Mouse (Mus musculus) MEL (cell line): ENCODE data around the gene Glrx3. TPM values are rescaled to one million over a fixed set of nuclear protein-coding genes. Genes with fewer than 3 reads are reported as not detected.

Source experiments
- DNase-seq: peaks from one replicate; pipeline ENCODE4 v3.0.0; 2011; ENCODE audit warnings: low read depth, low spot score
- H3K27ac ChIP-seq: 2 replicates; pipeline ENCODE4 v1.5.1; 2012; ENCODE audit warnings: low read depth, mild to moderate bottlenecking, control low read depth, low read length, moderate library complexity; ENCODE audit not compliant: control insufficient read depth
- H3K27me3 ChIP-seq, 2 experiments: fragments of 150-350 bp in 1 of 2; sonication (generic) in 1 of 2; 2 replicates each; pipeline ENCODE4 v1.6.1; 2012; ENCODE audit warnings: low read length in 2 of 2, mild to moderate bottlenecking in 2 of 2, improper control_type of control experiment in 1 of 2, moderate library complexity in 1 of 2; ENCODE audit not compliant: insufficient read depth in 2 of 2, control insufficient read depth in 1 of 2
- H3K36me3 ChIP-seq, 2 experiments: 2 replicates each; pipeline ENCODE4 v1.6.1; 2012 to 2014; ENCODE audit warnings: low read length in 2 of 2, improper control_type of control experiment in 1 of 2, inconsistent platforms in 1 of 2, mild to moderate bottlenecking in 1 of 2; ENCODE audit not compliant: insufficient read depth in 2 of 2, control insufficient read depth in 1 of 2
- H3K4me1 ChIP-seq, 2 experiments: fragments of 150-350 bp in 1 of 2; sonication (generic) in 1 of 2; 2 replicates each; pipeline ENCODE4 v1.6.1; 2012; ENCODE audit warnings: low read length in 2 of 2, improper control_type of control experiment in 1 of 2, mild to moderate bottlenecking in 1 of 2; ENCODE audit not compliant: insufficient read depth in 2 of 2, control insufficient read depth in 1 of 2
- H3K4me3 ChIP-seq, 2 experiments: fragments of 150-350 bp in 1 of 2; sonication (generic) in 1 of 2; 2 replicates each; pipeline ENCODE4 v1.5.1; 2012; ENCODE audit warnings: low read depth in 2 of 2, low read length in 2 of 2, mild to moderate bottlenecking in 2 of 2, moderate library complexity in 2 of 2, control low read depth in 1 of 2, improper control_type of control experiment in 1 of 2; ENCODE audit not compliant: control insufficient read depth in 1 of 2, insufficient read depth in 1 of 2
- H3K79me2 ChIP-seq: 2 replicates; pipeline ENCODE4 v1.6.1; 2012; ENCODE audit warnings: mild to moderate bottlenecking, low read length, moderate library complexity; ENCODE audit not compliant: control insufficient read depth, poor library complexity, insufficient read depth
- H3K9ac ChIP-seq: 2 replicates; pipeline ENCODE4 v1.6.1; 2012; ENCODE audit warnings: low read depth, mild to moderate bottlenecking, control low read depth, low read length, moderate library complexity; ENCODE audit not compliant: control insufficient read depth, poor library complexity, severe bottlenecking
- H3K9me3 ChIP-seq: fragments of 150-350 bp; sonication (generic); replicated peaks from 2 replicates; pipeline ENCODE4 v1.6.1; 2012; ENCODE audit warnings: mild to moderate bottlenecking, low read length, improper control_type of control experiment, moderate library complexity; ENCODE audit not compliant: insufficient read depth
- BHLHE40 ChIP-seq: IDR thresholded peaks from 2 replicates; pipeline ENCODE4 v1.6.1; 2012; ENCODE audit warnings: low read depth, mild to moderate bottlenecking, inconsistent platforms, low read length, improper control_type of control experiment, borderline replicate concordance
- CHD1 ChIP-seq: IDR thresholded peaks from 2 replicates; pipeline ENCODE4 v1.6.1; 2012; ENCODE audit warnings: low read depth, mild to moderate bottlenecking, inconsistent platforms, low read length, improper control_type of control experiment
- CHD2 ChIP-seq: IDR thresholded peaks from 2 replicates; pipeline ENCODE4 v1.6.1; 2011; ENCODE audit warnings: low read length, improper control_type of control experiment
- CTCF ChIP-seq, 3 experiments: IDR thresholded peaks in 2 of 3; conservative IDR thresholded peaks in 1 of 3; 2 replicates each; pipeline ENCODE4 v1.5.1; 2011 to 2012; ENCODE audit warnings: low read length in 3 of 3, low read depth in 2 of 3, mild to moderate bottlenecking in 2 of 3, improper control_type of control experiment in 1 of 3, inconsistent platforms in 1 of 3, mixed read lengths in 1 of 3, moderate library complexity in 1 of 3; ENCODE audit not compliant: control insufficient read depth in 1 of 3, insufficient read depth in 1 of 3, poor library complexity in 1 of 3, severe bottlenecking in 1 of 3
- EP300 ChIP-seq, 2 experiments: IDR thresholded peaks; 2 replicates each; pipeline ENCODE4 v1.6.1; 2011; ENCODE audit warnings: improper control_type of control experiment in 2 of 2, low read length in 2 of 2, low read depth in 1 of 2, mild to moderate bottlenecking in 1 of 2
- ETS1 ChIP-seq: IDR thresholded peaks from 2 replicates; pipeline ENCODE4 v1.6.1; 2012; ENCODE audit warnings: low read depth, mild to moderate bottlenecking, inconsistent platforms, low read length, improper control_type of control experiment, moderate library complexity
- GATA1 ChIP-seq: IDR thresholded peaks from 2 replicates; pipeline ENCODE4 v1.6.1; 2011; ENCODE audit warnings: low read depth, low read length, improper control_type of control experiment
- HCFC1 ChIP-seq: IDR thresholded peaks from 2 replicates; pipeline ENCODE4 v1.6.1; 2012; ENCODE audit warnings: low read depth, mild to moderate bottlenecking, inconsistent platforms, low read length, improper control_type of control experiment, moderate library complexity
- MAX ChIP-seq: IDR thresholded peaks from 2 replicates; pipeline ENCODE4 v1.6.1; 2011; ENCODE audit warnings: low read length, improper control_type of control experiment
- MEF2A ChIP-seq: IDR thresholded peaks from 2 replicates; pipeline ENCODE4 v1.6.1; 2014; ENCODE audit warnings: low read depth, mild to moderate bottlenecking, inconsistent platforms, low read length, improper control_type of control experiment; ENCODE audit not compliant: poor library complexity, insufficient replicate concordance, severe bottlenecking; ENCODE audit errors: extremely low read depth
- MYB ChIP-seq: IDR thresholded peaks from 2 replicates; pipeline ENCODE4 v1.6.1; 2011; ENCODE audit warnings: mild to moderate bottlenecking, low read depth, low read length, improper control_type of control experiment
- NELFE ChIP-seq: IDR thresholded peaks from 2 replicates; pipeline ENCODE4 v1.6.1; 2011; ENCODE audit warnings: low read depth, low read length, improper control_type of control experiment
- NRF1 ChIP-seq: IDR thresholded peaks from 2 replicates; pipeline ENCODE4 v1.6.1; 2014; ENCODE audit warnings: low read depth, mild to moderate bottlenecking, inconsistent platforms, low read length, improper control_type of control experiment, moderate library complexity; ENCODE audit not compliant: poor library complexity, insufficient read depth, severe bottlenecking
- POLR2A ChIP-seq, 2 experiments: IDR thresholded peaks; 2 replicates each; pipeline ENCODE4 v1.6.1; 2011 to 2012; ENCODE audit warnings: low read length in 2 of 2, mild to moderate bottlenecking in 2 of 2, control low read depth in 1 of 2, improper control_type of control experiment in 1 of 2, low read depth in 1 of 2, moderate library complexity in 1 of 2; ENCODE audit not compliant: control insufficient read depth in 1 of 2, insufficient read depth in 1 of 2, poor library complexity in 1 of 2
- POLR2AphosphoS2 ChIP-seq: IDR thresholded peaks from 2 replicates; pipeline ENCODE4 v1.6.1; 2011; ENCODE audit warnings: low read length, improper control_type of control experiment
- RAD21 ChIP-seq: IDR thresholded peaks from 2 replicates; pipeline ENCODE4 v1.6.1; 2011; ENCODE audit warnings: mild to moderate bottlenecking, low read depth, low read length, improper control_type of control experiment
- SIN3A ChIP-seq: IDR thresholded peaks from 2 replicates; pipeline ENCODE4 v1.6.1; 2012; ENCODE audit warnings: low read length, improper control_type of control experiment, inconsistent platforms
- TBP ChIP-seq: IDR thresholded peaks from 2 replicates; pipeline ENCODE4 v1.8.0; 2011; ENCODE audit warnings: low read depth, low read length, improper control_type of control experiment
- TCF12 ChIP-seq: IDR thresholded peaks from 2 replicates; pipeline ENCODE4 v1.6.1; 2014; ENCODE audit warnings: low read depth, mild to moderate bottlenecking, inconsistent platforms, low read length, improper control_type of control experiment, moderate library complexity
- UBTF ChIP-seq: IDR thresholded peaks from 2 replicates; pipeline ENCODE4 v1.6.1; 2012; ENCODE audit warnings: low read depth, mild to moderate bottlenecking, inconsistent platforms, low read length, improper control_type of control experiment, moderate library complexity, borderline replicate concordance; ENCODE audit not compliant: insufficient read depth
- USF2 ChIP-seq, 2 experiments: IDR thresholded peaks; 2 replicates each; pipeline ENCODE4 v1.6.1; 2011 to 2012; ENCODE audit warnings: improper control_type of control experiment in 2 of 2, low read length in 2 of 2, borderline replicate concordance in 1 of 2, inconsistent platforms in 1 of 2, low read depth in 1 of 2, mild to moderate bottlenecking in 1 of 2; ENCODE audit not compliant: insufficient read depth in 1 of 2
- ZKSCAN1 ChIP-seq: IDR thresholded peaks from 2 replicates; pipeline ENCODE4 v1.6.1; 2012; ENCODE audit warnings: low read depth, mild to moderate bottlenecking, inconsistent platforms, low read length, improper control_type of control experiment, moderate library complexity
- polyA plus RNA-seq, 2 experiments: library from polyadenylated mRNA; stranded (reverse) in 1 of 2; unstranded in 1 of 2; fragments of >175 nt in 1 of 2; fragments of >200 nt in 1 of 2; gene quantifications; 2 replicates each; pipeline versions ENCODE4 v1.2.1 to v1.2.4; 2012; ENCODE audit warnings: low replicate concordance in 2 of 2, low read depth in 1 of 2; ENCODE audit not compliant: insufficient read length in 2 of 2, insufficient read depth in 1 of 2, missing spikeins in 1 of 2
- total RNA-seq: library from RNA; depleted of rRNA; stranded (reverse); fragments of 300-350 nt; gene quantifications from 2 replicates; pipeline ENCODE4 v1.2.3, GENCODE M21; 2012

Gene Glrx3
- total and polyA plus RNA-seq, 3 experiments = 175 to 290 (median 279) TPM

- Histone ChIP-seq H3K9ac (no peak overlapping the region), H3K79me2 (peaks cover 41% of the 10 kb centered on the region), H3K27me3 (no peaks in the 10 kb centered on the region), H3K27ac (no peak overlapping the region), H3K9me3 (no peaks in the 10 kb centered on the region), H3K4me3 (no peak overlapping the region)
- DNase-seq = no peak
- no peak for TF ChIP-seq CHD1
- no peak for TF ChIP-seq CHD2
- no peak for TF ChIP-seq BHLHE40
- no peak for TF ChIP-seq TBP
- no peak for TF ChIP-seq MYB
- TF ChIP-seq TCF12 = no peak
- TF ChIP-seq POLR2AphosphoS2 = no peak
- TF ChIP-seq NRF1 = no peak
- no peak for TF ChIP-seq SIN3A
- TF ChIP-seq CTCF (IDR thresholded peaks at IDR 0.05 in 2 of 3, conservative IDR thresholded peaks at IDR 0.05 in 1 of 3; ENCODE audit: control insufficient read depth in 1 of 3, insufficient read depth in 1 of 3, low read depth in 2 of 3, low read length in 3 of 3, poor library complexity in 1 of 3, severe bottlenecking in 1 of 3) = no peak
- TF ChIP-seq USF2 (IDR thresholded peaks at IDR 0.05; ENCODE audit: borderline replicate concordance in 1 of 2, insufficient read depth in 1 of 2, low read depth in 1 of 2, low read length in 2 of 2) = no peak
- TF ChIP-seq, all 39 proteins: peak for 0
- Histone ChIP-seq H3K36me3 (peaks cover 3 to 9% of the 10 kb centered on the region in 2 experiments), H3K4me1 (peaks cover 0 to 2% of the 10 kb centered on the region in 2 experiments; a peak in 2 of 4 replicates)
These were observed 7.9 kb downstream of the Glrx3 start for GRCm38 (mm10) chr7:137445321-137445720.

- Histone ChIP-seq H3K79me2 (no peaks in the 10 kb centered on the region), H3K4me3 (no peak overlapping the region), H3K27ac (no peak overlapping the region), H3K9me3 (no peaks in the 10 kb centered on the region), H3K27me3 (no peaks in the 10 kb centered on the region), H3K9ac (no peak overlapping the region), H3K4me1 (no peaks in the 10 kb centered on the region), H3K36me3 (peaks cover 0 to 15% of the 10 kb centered on the region in 2 experiments; a peak in 2 of 4 replicates)
- TF ChIP-seq ZKSCAN1 = no peak
- TF ChIP-seq NRF1 = no peak
- TF ChIP-seq RAD21 = no peak
- TF ChIP-seq ETS1 = no peak
- TF ChIP-seq TCF12 = no peak
- no peak for TF ChIP-seq MAX
- TF ChIP-seq GATA1 = no peak
- no peak for TF ChIP-seq NELFE
- TF ChIP-seq MYB = no peak
- TF ChIP-seq TBP = no peak
- no peak for TF ChIP-seq UBTF
- TF ChIP-seq HCFC1 = no peak
- TF ChIP-seq EP300 (IDR thresholded peaks at IDR 0.05; ENCODE audit: low read depth in 1 of 2, low read length in 2 of 2) = no peak
- no peak for TF ChIP-seq BHLHE40
- no peak for TF ChIP-seq CTCF (IDR thresholded peaks at IDR 0.05 in 2 of 3, conservative IDR thresholded peaks at IDR 0.05 in 1 of 3; ENCODE audit: control insufficient read depth in 1 of 3, insufficient read depth in 1 of 3, low read depth in 2 of 3, low read length in 3 of 3, poor library complexity in 1 of 3, severe bottlenecking in 1 of 3)
- no peak for TF ChIP-seq MEF2A
- no peak for TF ChIP-seq POLR2A (IDR thresholded peaks at IDR 0.05; ENCODE audit: control insufficient read depth in 1 of 2, insufficient read depth in 1 of 2, low read depth in 1 of 2, low read length in 2 of 2, poor library complexity in 1 of 2)
- no peak for DNase-seq
These were observed 24.0 kb downstream of the Glrx3 start for GRCm38 (mm10) chr7:137461396-137461795.
